Mouse (Mus musculus) neural tube, embryonic 11.5 days (tissue): ENCODE results near the gene Hs1bp3. TPM values are rescaled to one million over a fixed set of nuclear protein-coding genes. Genes with fewer than 3 reads are reported as not detected.

Experiments used
- ATAC-seq: fragments of 200-750 bp; cut with Nextera tagmentation; 2 replicates; pipeline ENCODE4 v1.8.0; 2017; ENCODE audit warnings: moderate number of reproducible peaks, mild to moderate bottlenecking, moderate TSS enrichment, moderate library complexity; ENCODE audit not compliant: insufficient read depth, low FRiP score, low TSS enrichment
- DNase-seq: peaks from one replicate; pipeline ENCODE4 v3.0.0-alpha.2; 2015; ENCODE audit warnings: low spot score
- H3K27ac ChIP-seq: fragments of 300-500 bp; sonication (generic); 2 replicates; pipeline ENCODE4 v1.5.1; 2014; ENCODE audit warnings: low read depth, mild to moderate bottlenecking, low read length
- H3K27me3 ChIP-seq: fragments of 300-500 bp; sonication (generic); 2 replicates; pipeline ENCODE4 v1.6.1; 2014; ENCODE audit warnings: mild to moderate bottlenecking, low read length, mixed read lengths; ENCODE audit not compliant: control insufficient read depth, insufficient read depth
- H3K36me3 ChIP-seq: fragments of 300-500 bp; sonication (generic); 2 replicates; pipeline ENCODE4 v1.6.1; 2014; ENCODE audit warnings: mild to moderate bottlenecking, low read length, moderate library complexity, mixed read lengths; ENCODE audit not compliant: control insufficient read depth, insufficient read depth
- H3K4me1 ChIP-seq: fragments of 300-500 bp; sonication (generic); 2 replicates; pipeline ENCODE4 v1.6.1; 2014; ENCODE audit warnings: low read length, mixed read lengths; ENCODE audit not compliant: control insufficient read depth, insufficient read depth
- H3K4me2 ChIP-seq: fragments of 300-500 bp; sonication (generic); 2 replicates; pipeline ENCODE4 v1.6.1; 2014; ENCODE audit warnings: low read depth, mild to moderate bottlenecking, moderate library complexity
- H3K4me3 ChIP-seq: fragments of 300-500 bp; sonication (generic); 2 replicates; pipeline ENCODE4 v1.5.1; 2014; ENCODE audit warnings: low read depth, low read length
- H3K9ac ChIP-seq: fragments of 300-500 bp; sonication (generic); 2 replicates; pipeline ENCODE4 v1.6.1; 2014; ENCODE audit warnings: mild to moderate bottlenecking, low read length
- H3K9me3 ChIP-seq: fragments of 300-500 bp; sonication (generic); 2 replicates; pipeline ENCODE4 v1.6.1; 2016; ENCODE audit warnings: low read length; ENCODE audit not compliant: control insufficient read depth
- WGBS: fragments of 180-500 bp; shearing (Covaris S2); extraction: QIAGEN DNeasy Blood & Tissue Kit; methylation state at CpG from one replicate; pipeline ENCODE4 v1.1.7; 2014; 5-methylcytosine and 5-hydroxymethylcytosine counted together
- polyA plus RNA-seq: library from polyadenylated mRNA; unstranded; fragments of >200 nt; fragmentation: Nextera tagmentation; extraction: Ambion mirVana; gene quantifications from 2 replicates; pipeline ENCODE4 v1.2.1, GENCODE M21; 2014

The Hs1bp3 gene
- polyA plus RNA-seq, 1 experiment from 2014 or later = 8.6 TPM

DNA sequence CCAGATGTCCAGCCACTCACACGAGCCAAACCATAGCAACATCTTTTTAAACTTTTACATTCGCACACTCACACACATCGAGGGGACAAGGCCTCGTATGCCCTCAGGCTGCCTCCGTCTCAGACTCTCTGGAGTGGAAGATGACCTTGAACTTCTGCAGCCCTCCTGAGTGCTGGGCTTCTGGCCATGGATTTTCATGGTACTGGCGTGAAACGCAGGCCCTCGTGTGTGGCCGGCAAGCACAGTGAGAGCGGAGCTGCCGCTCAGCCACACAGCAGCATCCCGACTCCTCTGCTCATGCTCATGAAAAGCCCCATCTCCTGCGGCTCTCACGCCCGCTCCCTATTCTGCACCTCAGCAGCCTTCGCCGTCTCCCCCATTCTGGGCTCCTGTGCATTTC, 2.2 kb upstream of the Hs1bp3 start:
- WGBS = 48% methylated on average over 17 of the region's 17 CpGs

DNA sequence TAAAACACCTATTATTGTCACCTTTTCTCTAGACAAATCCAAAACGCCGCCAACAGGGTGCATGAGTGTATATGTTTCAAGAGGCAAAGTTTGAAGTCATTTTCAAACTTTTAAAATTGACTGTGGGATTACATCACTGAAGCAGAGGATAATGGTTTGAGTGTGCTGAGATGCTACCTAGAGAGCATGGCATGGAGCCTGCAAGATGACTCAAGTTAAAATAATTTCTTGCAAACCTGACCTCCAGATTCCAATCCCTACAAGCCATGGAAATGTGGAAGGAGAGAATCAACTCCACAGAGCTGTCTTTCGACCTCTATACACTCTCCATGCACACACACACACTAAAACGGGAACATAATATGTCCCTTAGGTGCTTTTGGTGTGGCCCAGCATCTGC, 966 bp upstream of the Hs1bp3 start:
- no peak for ATAC-seq
- Histone ChIP-seq H3K36me3 (no peaks in the 10 kb centered on the region), H3K27ac (no peak overlapping the region), H3K9ac (no peak overlapping the region), H3K4me3 (no peak overlapping the region), H3K27me3 (0 out of 2 replicates have a peak, but pooled peaks cover 7% of the 10 kb centered on the region), H3K9me3 (no peaks in the 10 kb centered on the region), H3K4me1 (no peaks in the 10 kb centered on the region; the same call in 1 of the 2 replicates), H3K4me2 (no peak overlapping the region)
- no peak for DNase-seq
- 84% methylated on average over 4 of the region's 4 CpGs for WGBS

More for the DNA sequence above, 2.2 kb upstream of the Hs1bp3 start:
- DNase-seq (no peak), ATAC-seq (no peak)
- Histone ChIP-seq H3K27ac (no peak overlapping the region), H3K36me3 (no peaks in the 10 kb centered on the region), H3K27me3 (peaks cover 7% of the 10 kb centered on the region; the same call in 1 of the 2 replicates), H3K4me2 (no peak overlapping the region), H3K4me1 (no peaks in the 10 kb centered on the region; the same call in 1 of the 2 replicates), H3K9ac (no peak overlapping the region; the same call in 1 of the 2 replicates), H3K4me3 (no peak overlapping the region), H3K9me3 (no peaks in the 10 kb centered on the region)

DNA sequence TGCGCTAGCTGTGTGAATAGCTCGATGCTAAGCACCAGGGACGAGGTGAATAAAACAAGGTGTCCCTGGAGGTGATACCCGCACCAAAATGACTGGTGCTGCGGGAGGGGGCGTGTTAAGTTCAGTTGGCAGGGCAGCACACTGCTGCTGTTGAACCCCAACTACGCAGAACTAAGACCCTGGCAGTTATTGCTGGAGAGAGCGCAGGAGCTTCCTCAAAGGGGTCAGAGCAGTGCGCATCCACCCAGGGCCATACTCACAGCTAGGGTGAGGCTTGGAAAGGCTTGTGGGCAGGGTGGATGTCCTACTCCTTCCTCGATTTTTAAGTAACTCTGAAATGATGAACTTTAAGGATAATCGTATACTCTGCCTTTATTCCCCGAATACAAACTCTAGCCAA, 541 bp downstream of the Hs1bp3 start:
- Histone ChIP-seq H3K27me3 (0 out of 2 replicates have a peak, but pooled peaks cover 7% of the 10 kb centered on the region), H3K4me1 (no peaks in the 10 kb centered on the region; the same call in 1 of the 2 replicates), H3K9me3 (no peaks in the 10 kb centered on the region), H3K27ac (no peak overlapping the region), H3K36me3 (no peaks in the 10 kb centered on the region; the same call in none of the 2 replicates), H3K4me3 (peak overlapping the region; percentile 62), H3K9ac (peak overlapping the region; percentile 63), H3K4me2 (peak overlapping the region; percentile 75)
- WGBS = 28% methylated on average over 12 of the region's 12 CpGs
- ATAC-seq (peak; percentile 14; the same call in 1 of the 2 replicates), DNase-seq (no peak)

DNA sequence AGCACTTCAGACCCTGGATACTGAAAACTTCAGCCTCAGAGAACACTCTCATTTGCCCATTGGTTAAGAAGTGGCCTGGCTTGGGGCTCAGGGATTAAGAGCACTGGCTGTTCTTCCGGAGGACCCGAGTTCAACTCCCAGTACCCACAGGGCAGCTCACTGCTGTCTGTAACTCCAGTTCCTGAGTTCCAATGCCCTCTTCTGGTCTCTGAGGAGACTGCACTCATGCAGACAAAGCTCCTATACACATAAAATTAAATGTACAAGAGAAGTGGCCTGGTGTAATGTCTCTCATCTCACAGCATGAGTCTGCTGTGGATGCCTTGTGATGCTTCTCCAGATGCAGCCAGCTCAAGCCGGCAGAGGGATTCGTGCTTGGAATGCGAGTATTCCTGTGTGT, 3.3 kb downstream of the Hs1bp3 start:
- Histone ChIP-seq H3K4me2 (no peak overlapping the region), H3K9me3 (no peaks in the 10 kb centered on the region), H3K9ac (no peak overlapping the region), H3K27ac (no peak overlapping the region), H3K27me3 (no peaks in the 10 kb centered on the region), H3K4me3 (no peak overlapping the region), H3K4me1 (no peaks in the 10 kb centered on the region; the same call in 1 of the 2 replicates), H3K36me3 (peaks cover 2% of the 10 kb centered on the region)
- ATAC-seq (no peak), DNase-seq (no peak)
- 90% methylated on average over 5 of the region's 5 CpGs for WGBS

DNA sequence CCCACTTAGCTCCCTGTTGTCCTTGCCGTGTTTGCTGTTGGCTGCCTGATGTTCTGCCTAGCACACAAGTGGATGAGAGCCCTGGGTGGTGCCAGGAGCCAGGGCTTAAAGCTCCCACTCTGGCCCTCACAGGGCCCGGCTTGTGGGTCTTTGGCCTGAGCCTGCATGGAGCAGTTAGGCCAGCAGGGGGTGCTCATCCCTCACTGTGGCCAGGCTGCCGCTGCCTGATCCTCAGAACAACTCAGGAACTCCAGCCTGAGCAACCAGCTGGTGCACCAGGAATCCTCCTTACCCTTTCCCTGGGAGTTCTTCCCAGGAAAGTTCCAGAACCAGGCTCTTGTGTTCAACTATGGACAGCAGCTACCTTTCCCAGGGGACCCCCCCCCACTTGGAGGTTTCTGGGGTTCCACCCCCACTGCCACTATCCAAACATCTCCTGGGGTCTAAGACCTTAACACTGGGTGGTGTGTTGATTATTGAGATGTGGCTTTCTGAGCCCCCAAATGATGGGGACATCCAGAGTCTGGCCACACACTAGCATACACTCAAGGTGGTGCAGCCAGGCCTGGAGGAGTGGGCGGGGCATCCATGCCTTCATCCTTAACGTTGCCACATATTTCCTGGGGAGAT, 7.0 kb downstream of the Hs1bp3 start:
- Histone ChIP-seq H3K4me2 (no peak overlapping the region), H3K9me3 (no peaks in the 10 kb centered on the region), H3K36me3 (peaks cover 2% of the 10 kb centered on the region), H3K9ac (no peak overlapping the region), H3K27me3 (no peaks in the 10 kb centered on the region), H3K27ac (no peak overlapping the region), H3K4me3 (no peak overlapping the region), H3K4me1 (no peaks in the 10 kb centered on the region)
- DNase-seq (peak; percentile 80), ATAC-seq (peak; percentile 25; the same call in 1 of the 2 replicates)
- 43% methylated on average over 5 of the region's 5 CpGs for WGBS

DNA sequence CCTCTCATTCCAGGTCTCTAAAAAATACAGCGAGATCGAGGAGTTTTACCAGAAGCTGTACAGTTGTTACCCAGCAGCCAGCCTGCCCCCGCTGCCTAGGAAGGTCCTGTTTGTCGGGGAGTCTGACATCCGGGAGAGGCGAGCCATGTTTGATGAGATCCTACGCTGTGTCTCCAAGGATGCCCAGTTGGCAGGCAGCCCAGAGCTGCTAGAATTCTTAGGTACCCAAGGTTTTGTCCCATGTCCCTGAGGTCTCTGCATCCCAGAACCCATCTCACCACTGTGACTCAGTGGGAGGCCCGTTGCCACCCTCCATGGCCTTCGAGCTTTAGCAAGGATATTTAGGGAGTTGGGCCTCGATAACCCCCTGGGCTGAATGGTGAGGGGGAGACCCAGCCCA, 8.3 kb downstream of the Hs1bp3 start:
- H3K4me1 ChIP-seq = no peaks in the 10 kb centered on the region
- ATAC-seq (no peak), DNase-seq (no peak)
- no peaks in the 10 kb centered on the region for H3K27me3 ChIP-seq
- H3K9me3 ChIP-seq = no peaks in the 10 kb centered on the region
- peaks cover 2% of the 10 kb centered on the region for H3K36me3 ChIP-seq
- no peak overlapping the region for H3K4me2 ChIP-seq
- 88% methylated on average over 10 of the region's 10 CpGs for WGBS
- no peak overlapping the region for H3K27ac ChIP-seq
- H3K9ac ChIP-seq = no peak overlapping the region
- no peak overlapping the region for H3K4me3 ChIP-seq

DNA sequence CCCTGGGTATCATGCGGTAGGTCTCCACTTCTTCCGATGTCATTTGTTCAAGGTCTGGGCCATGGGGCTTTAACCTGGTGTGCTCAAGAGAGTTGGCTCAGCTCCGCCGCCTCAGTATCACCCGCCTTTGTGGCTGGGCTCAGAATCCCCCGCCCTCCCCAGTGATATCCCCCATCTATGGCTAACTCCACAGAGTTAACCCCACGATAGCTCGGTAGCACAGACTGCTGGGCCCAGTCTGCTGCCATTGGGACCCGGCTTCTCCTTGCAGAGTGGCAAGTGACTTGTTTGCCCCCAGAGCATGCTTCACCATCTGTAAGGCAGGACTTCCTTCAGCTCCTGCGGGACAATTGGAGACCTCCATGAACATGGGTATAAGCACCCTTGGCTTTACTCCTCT, 10.9 kb downstream of the Hs1bp3 start:
- 87% methylated on average over 10 of the region's 10 CpGs for WGBS
- H3K27me3 ChIP-seq = no peaks in the 10 kb centered on the region
- ATAC-seq (no peak), DNase-seq (no peak)
- H3K9me3 ChIP-seq = no peaks in the 10 kb centered on the region
- no peak overlapping the region for H3K4me2 ChIP-seq
- H3K4me3 ChIP-seq = no peak overlapping the region
- no peak overlapping the region for H3K9ac ChIP-seq
- no peak overlapping the region for H3K27ac ChIP-seq
- peaks cover 3% of the 10 kb centered on the region; the same call in 1 of the 2 replicates for H3K4me1 ChIP-seq
- peaks cover 2% of the 10 kb centered on the region for H3K36me3 ChIP-seq

DNA sequence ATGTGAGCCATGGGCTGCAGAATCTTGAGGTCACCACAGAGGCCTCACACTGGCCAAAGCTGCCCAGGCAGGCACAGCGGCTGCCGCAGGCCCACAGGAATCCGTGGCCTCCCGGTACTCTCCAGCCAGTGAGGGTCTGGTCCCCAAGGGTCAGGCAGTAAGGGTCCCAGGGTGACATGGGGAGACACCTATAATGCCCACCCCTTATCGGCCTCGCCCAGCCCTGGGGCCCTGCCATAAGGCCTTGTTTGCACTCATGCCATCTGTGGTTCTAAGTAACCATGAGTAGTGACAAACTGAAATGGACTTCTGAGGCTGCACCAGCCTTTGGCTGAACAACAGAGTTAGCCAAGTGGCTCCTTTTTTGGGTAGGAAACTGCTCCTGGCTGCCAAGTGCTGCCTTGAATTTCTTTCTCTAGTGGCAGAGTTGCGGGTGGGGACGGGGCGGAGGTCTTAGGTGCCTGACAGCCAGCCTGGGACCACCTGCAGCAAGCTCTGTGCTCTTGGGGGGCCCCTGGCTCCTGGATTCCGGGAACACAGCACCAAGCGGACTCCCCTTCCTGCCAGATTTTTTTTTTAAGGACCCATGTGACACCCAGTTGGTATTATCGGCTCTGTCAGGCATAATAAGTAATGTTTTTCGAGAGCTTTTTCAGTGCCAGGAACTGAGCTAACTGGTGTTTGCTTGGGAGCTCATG, 12.2 kb downstream of the Hs1bp3 start:
- H3K27me3 ChIP-seq = no peaks in the 10 kb centered on the region
- peaks cover 3% of the 10 kb centered on the region; the same call in 1 of the 2 replicates for H3K4me1 ChIP-seq
- no peaks in the 10 kb centered on the region for H3K9me3 ChIP-seq
- DNase-seq (no peak), ATAC-seq (no peak)
- no peak overlapping the region for H3K4me3 ChIP-seq
- no peak overlapping the region for H3K4me2 ChIP-seq
- H3K9ac ChIP-seq = no peak overlapping the region
- WGBS = 91% methylated on average over 13 of the region's 13 CpGs
- H3K36me3 ChIP-seq = no peaks in the 10 kb centered on the region; the same call in none of the 2 replicates
- no peak overlapping the region for H3K27ac ChIP-seq
